Mouse (Mus musculus): Measurements from ENCODE around the gene Lrmda. TPM values are rescaled to one million over a fixed set of nuclear protein-coding genes. Genes with fewer than 3 reads are reported as not detected.

Lrmda gene
- polyA plus RNA-seq, 1 experiment from 2014 or later: 0.20 TPM

GRCm38 (mm10) chr14:22710071-22710661 lies 690.7 kb downstream of the Lrmda start:
- Histone ChIP-seq H3K27me3 (ENCODE audit: control insufficient read depth, insufficient read depth, low read length) (no peaks in the 10 kb centered on the region), H3K4me3 (ENCODE audit: low read depth, low read length) (no peak overlapping the region), H3K27ac (replicated peaks; ENCODE audit: low read depth, low read length) (no peak overlapping the region), H3K4me2 (ENCODE audit: low read depth, severe bottlenecking) (no peak overlapping the region), H3K4me1 (ENCODE audit: control insufficient read depth, insufficient read depth, low read length) (peaks cover 19% of the 10 kb centered on the region), H3K36me3 (ENCODE audit: control insufficient read depth, insufficient read depth, low read length) (no peaks in the 10 kb centered on the region), H3K9ac (ENCODE audit: low read length) (no peak overlapping the region), H3K9me3 (ENCODE audit: control insufficient read depth, low read length) (no peaks in the 10 kb centered on the region)
- peak; percentile 39 for DNase-seq (ENCODE audit: low spot score)
- WGBS: 19% methylated on average over 6 of the region's 6 CpGs
- no peak for ATAC-seq (ENCODE audit: insufficient number of reproducible peaks, low FRiP score, low TSS enrichment, low read depth)

GRCm38 (mm10) chr14:22712388-22712787 lies 692.9 kb downstream of the Lrmda start:
- Histone ChIP-seq H3K4me2 (ENCODE audit: low read depth, severe bottlenecking) (no peak overlapping the region), H3K27me3 (ENCODE audit: control insufficient read depth, insufficient read depth, low read length) (no peaks in the 10 kb centered on the region), H3K9me3 (ENCODE audit: control insufficient read depth, low read length) (no peaks in the 10 kb centered on the region), H3K4me1 (ENCODE audit: control insufficient read depth, insufficient read depth, low read length) (peaks cover 19% of the 10 kb centered on the region), H3K36me3 (ENCODE audit: control insufficient read depth, insufficient read depth, low read length) (no peaks in the 10 kb centered on the region), H3K9ac (ENCODE audit: low read length) (no peak overlapping the region), H3K27ac (replicated peaks; ENCODE audit: low read depth, low read length) (no peak overlapping the region), H3K4me3 (ENCODE audit: low read depth, low read length) (no peak overlapping the region)
- no peak for DNase-seq (ENCODE audit: low spot score)
- ATAC-seq (ENCODE audit: insufficient number of reproducible peaks, low FRiP score, low TSS enrichment, low read depth): no peak

- peaks cover 5% of the 10 kb centered on the region; the same call in 1 of the 2 replicates for H3K4me1 ChIP-seq (ENCODE audit: control insufficient read depth, insufficient read depth, low read length)
- no peaks in the 10 kb centered on the region for H3K9me3 ChIP-seq (ENCODE audit: control insufficient read depth, low read length)
- DNase-seq (ENCODE audit: low spot score) (no peak), ATAC-seq (ENCODE audit: insufficient number of reproducible peaks, low FRiP score, low TSS enrichment, low read depth) (no peak)
- no peak overlapping the region for H3K4me3 ChIP-seq (ENCODE audit: low read depth, low read length)
- H3K36me3 ChIP-seq (ENCODE audit: control insufficient read depth, insufficient read depth, low read length): no peaks in the 10 kb centered on the region
- no peak overlapping the region for H3K27ac ChIP-seq (replicated peaks; ENCODE audit: low read depth, low read length)
- no peaks in the 10 kb centered on the region for H3K27me3 ChIP-seq (ENCODE audit: control insufficient read depth, insufficient read depth, low read length)
- 80% methylated on average over 6 of the region's 6 CpGs for WGBS
- no peak overlapping the region for H3K4me2 ChIP-seq (ENCODE audit: low read depth, severe bottlenecking)
- H3K9ac ChIP-seq (ENCODE audit: low read length): no peak overlapping the region
These were observed 696.3 kb downstream of the Lrmda start for GRCm38 (mm10) chr14:22715581-22716378.

- no peak overlapping the region for H3K27ac ChIP-seq (replicated peaks; ENCODE audit: low read depth, low read length)
- 94% methylated on average over 1 of the region's 1 CpGs for WGBS
- DNase-seq (ENCODE audit: low spot score) (no peak), ATAC-seq (ENCODE audit: insufficient number of reproducible peaks, low FRiP score, low TSS enrichment, low read depth) (no peak)
- no peaks in the 10 kb centered on the region for H3K27me3 ChIP-seq (ENCODE audit: control insufficient read depth, insufficient read depth, low read length)
- no peak overlapping the region for H3K9ac ChIP-seq (ENCODE audit: low read length)
- H3K4me1 ChIP-seq (ENCODE audit: control insufficient read depth, insufficient read depth, low read length): peaks cover 15% of the 10 kb centered on the region
- no peak overlapping the region for H3K4me3 ChIP-seq (ENCODE audit: low read depth, low read length)
- no peak overlapping the region for H3K4me2 ChIP-seq (ENCODE audit: low read depth, severe bottlenecking)
- no peaks in the 10 kb centered on the region for H3K9me3 ChIP-seq (ENCODE audit: control insufficient read depth, low read length)
- no peaks in the 10 kb centered on the region for H3K36me3 ChIP-seq (ENCODE audit: control insufficient read depth, insufficient read depth, low read length)
These were observed 700.5 kb downstream of the Lrmda start for GRCm38 (mm10) chr14:22719968-22720367.

GRCm38 (mm10) chr14:22721845-22722244 lies 702.3 kb downstream of the Lrmda start:
- H3K27me3 ChIP-seq (ENCODE audit: control insufficient read depth, insufficient read depth, low read length): no peaks in the 10 kb centered on the region
- peaks cover 15% of the 10 kb centered on the region for H3K4me1 ChIP-seq (ENCODE audit: control insufficient read depth, insufficient read depth, low read length)
- H3K27ac ChIP-seq (replicated peaks; ENCODE audit: low read depth, low read length): no peak overlapping the region; the same call in 1 of the 2 replicates
- 9% methylated on average over 5 of the region's 5 CpGs for WGBS
- peak; percentile 56 for DNase-seq (ENCODE audit: low spot score)
- no peak for ATAC-seq (ENCODE audit: insufficient number of reproducible peaks, low FRiP score, low TSS enrichment, low read depth)
- H3K4me3 ChIP-seq (ENCODE audit: low read depth, low read length): no peak overlapping the region
- H3K9ac ChIP-seq (ENCODE audit: low read length): 0 out of 2 replicates have a peak overlapping the region, but pooled peaks have one; percentile 7
- H3K9me3 ChIP-seq (ENCODE audit: control insufficient read depth, low read length): no peaks in the 10 kb centered on the region
- no peaks in the 10 kb centered on the region for H3K36me3 ChIP-seq (ENCODE audit: control insufficient read depth, insufficient read depth, low read length)
- H3K4me2 ChIP-seq (ENCODE audit: low read depth, severe bottlenecking): peak overlapping the region; percentile 34; the same call in 1 of the 2 replicates

- H3K4me1 ChIP-seq (ENCODE audit: control insufficient read depth, insufficient read depth, low read length): no peaks in the 10 kb centered on the region
- H3K9ac ChIP-seq (ENCODE audit: low read length): no peak overlapping the region
- H3K9me3 ChIP-seq (ENCODE audit: control insufficient read depth, low read length): no peaks in the 10 kb centered on the region
- H3K4me3 ChIP-seq (ENCODE audit: low read depth, low read length): no peak overlapping the region
- no peak overlapping the region for H3K27ac ChIP-seq (replicated peaks; ENCODE audit: low read depth, low read length)
- ATAC-seq (ENCODE audit: insufficient number of reproducible peaks, low FRiP score, low TSS enrichment, low read depth) (no peak), DNase-seq (ENCODE audit: low spot score) (no peak)
- WGBS: 88% methylated on average over 2 of the region's 2 CpGs
- H3K36me3 ChIP-seq (ENCODE audit: control insufficient read depth, insufficient read depth, low read length): no peaks in the 10 kb centered on the region
- H3K27me3 ChIP-seq (ENCODE audit: control insufficient read depth, insufficient read depth, low read length): no peaks in the 10 kb centered on the region
- H3K4me2 ChIP-seq (ENCODE audit: low read depth, severe bottlenecking): no peak overlapping the region
These were observed 708.0 kb downstream of the Lrmda start for GRCm38 (mm10) chr14:22727548-22727947.

GRCm38 (mm10) chr14:22728611-22729223 lies 709.2 kb downstream of the Lrmda start:
- H3K4me2 ChIP-seq (ENCODE audit: low read depth, severe bottlenecking): no peak overlapping the region
- no peaks in the 10 kb centered on the region for H3K27me3 ChIP-seq (ENCODE audit: control insufficient read depth, insufficient read depth, low read length)
- no peak overlapping the region for H3K9ac ChIP-seq (ENCODE audit: low read length)
- no peaks in the 10 kb centered on the region for H3K9me3 ChIP-seq (ENCODE audit: control insufficient read depth, low read length)
- no peak overlapping the region for H3K27ac ChIP-seq (replicated peaks; ENCODE audit: low read depth, low read length)
- no peak overlapping the region for H3K4me3 ChIP-seq (ENCODE audit: low read depth, low read length)
- WGBS: 86% methylated on average over 8 of the region's 8 CpGs
- no peak for ATAC-seq (ENCODE audit: insufficient number of reproducible peaks, low FRiP score, low TSS enrichment, low read depth)
- no peaks in the 10 kb centered on the region for H3K36me3 ChIP-seq (ENCODE audit: control insufficient read depth, insufficient read depth, low read length)
- no peak for DNase-seq (ENCODE audit: low spot score)
- H3K4me1 ChIP-seq (ENCODE audit: control insufficient read depth, insufficient read depth, low read length): no peaks in the 10 kb centered on the region

- Histone ChIP-seq H3K27ac (replicated peaks; ENCODE audit: low read depth, low read length) (no peak overlapping the region), H3K36me3 (ENCODE audit: control insufficient read depth, insufficient read depth, low read length) (no peaks in the 10 kb centered on the region), H3K27me3 (ENCODE audit: control insufficient read depth, insufficient read depth, low read length) (no peaks in the 10 kb centered on the region), H3K9ac (ENCODE audit: low read length) (no peak overlapping the region), H3K9me3 (ENCODE audit: control insufficient read depth, low read length) (no peaks in the 10 kb centered on the region), H3K4me3 (ENCODE audit: low read depth, low read length) (no peak overlapping the region), H3K4me2 (ENCODE audit: low read depth, severe bottlenecking) (no peak overlapping the region), H3K4me1 (ENCODE audit: control insufficient read depth, insufficient read depth, low read length) (no peaks in the 10 kb centered on the region)
- DNase-seq (ENCODE audit: low spot score): no peak
- no peak for ATAC-seq (ENCODE audit: insufficient number of reproducible peaks, low FRiP score, low TSS enrichment, low read depth)
- WGBS: 89% methylated on average over 11 of the region's 11 CpGs
These were observed 719.1 kb downstream of the Lrmda start for GRCm38 (mm10) chr14:22738603-22739002.
